Mouse (Mus musculus): Measurements from ENCODE around the gene Crocc.

DNA sequence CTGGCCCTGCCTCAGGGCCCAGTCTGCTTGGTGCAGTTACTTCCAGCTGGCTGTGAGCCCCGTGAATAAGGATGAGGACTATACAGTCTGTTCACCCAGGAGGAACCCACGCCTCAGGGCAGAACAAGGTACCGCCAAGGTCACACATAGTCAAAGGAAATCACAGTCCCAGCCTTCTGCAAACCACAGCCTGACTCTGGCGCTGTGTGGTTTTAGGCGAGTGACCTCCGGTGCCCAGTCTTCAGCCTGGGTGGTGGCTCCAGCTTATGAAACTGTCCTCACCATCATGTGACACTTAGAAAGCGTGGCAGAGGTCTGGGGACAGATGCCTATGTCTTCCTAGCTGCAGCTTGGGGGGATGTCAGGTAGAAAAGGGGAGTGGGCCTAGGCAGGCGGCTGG, 64.5 kb downstream of the Crocc start:
- TF ChIP-seq CTCF (IDR thresholded peaks at IDR 0.05; ENCODE audit: low read depth) (no peak), EP300 (optimal IDR thresholded peaks at IDR 0.05) (no peak)

All from stomach, postnatal 0 days (tissue).